Mouse (Mus musculus) urinary bladder, postnatal 36 days (tissue): Measurements from ENCODE around the gene Ccne1.

Experiments
- DNase-seq, 2 experiments: peaks; one replicate each; pipeline ENCODE4 v3.0.0; 2022; ENCODE audit warnings: low spot score in 2 of 2, mixed read lengths in 1 of 2

Ccne1 gene

DNA sequence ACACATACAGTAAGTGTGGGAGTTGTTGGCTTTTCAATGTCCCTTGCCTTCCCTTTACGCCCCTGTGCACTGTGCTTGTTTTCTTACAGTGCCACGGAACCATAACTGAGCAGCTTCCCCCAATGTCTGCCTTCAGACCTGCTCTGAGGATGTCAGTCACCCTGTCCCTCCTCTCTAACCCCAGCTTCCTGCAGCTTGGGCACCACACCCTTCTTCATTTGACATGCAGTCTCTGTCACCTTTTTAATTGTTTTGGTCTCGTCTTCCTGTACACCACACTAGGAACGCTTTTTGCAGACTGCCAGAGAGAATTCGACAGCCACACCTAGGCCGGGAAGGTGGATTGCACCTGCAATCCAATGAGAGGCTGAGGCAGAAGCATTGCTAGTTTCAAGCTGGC is 13.0 kb downstream of the Ccne1 start:
- DNase-seq, result no peak

DNA sequence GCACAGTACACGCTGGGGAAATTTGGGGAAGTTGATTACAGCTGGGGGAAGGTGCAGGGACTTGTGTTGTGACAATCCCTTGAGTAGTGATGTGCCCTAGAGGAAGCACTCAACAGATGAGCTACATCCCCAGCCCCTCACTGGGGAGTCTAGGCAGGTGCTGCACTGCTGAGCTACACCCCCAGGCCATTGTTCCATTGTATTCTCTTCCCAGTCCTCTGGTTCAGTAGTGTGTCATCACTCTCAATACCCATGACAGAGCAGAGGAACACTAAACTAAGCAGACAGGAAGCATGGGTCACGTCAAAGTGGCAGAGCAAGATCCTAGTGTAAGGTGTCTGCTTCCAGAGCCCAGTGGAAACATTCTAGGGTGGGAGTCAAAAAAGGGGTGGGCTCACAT is 14.2 kb downstream of the Ccne1 start:
- no peak for DNase-seq

DNA sequence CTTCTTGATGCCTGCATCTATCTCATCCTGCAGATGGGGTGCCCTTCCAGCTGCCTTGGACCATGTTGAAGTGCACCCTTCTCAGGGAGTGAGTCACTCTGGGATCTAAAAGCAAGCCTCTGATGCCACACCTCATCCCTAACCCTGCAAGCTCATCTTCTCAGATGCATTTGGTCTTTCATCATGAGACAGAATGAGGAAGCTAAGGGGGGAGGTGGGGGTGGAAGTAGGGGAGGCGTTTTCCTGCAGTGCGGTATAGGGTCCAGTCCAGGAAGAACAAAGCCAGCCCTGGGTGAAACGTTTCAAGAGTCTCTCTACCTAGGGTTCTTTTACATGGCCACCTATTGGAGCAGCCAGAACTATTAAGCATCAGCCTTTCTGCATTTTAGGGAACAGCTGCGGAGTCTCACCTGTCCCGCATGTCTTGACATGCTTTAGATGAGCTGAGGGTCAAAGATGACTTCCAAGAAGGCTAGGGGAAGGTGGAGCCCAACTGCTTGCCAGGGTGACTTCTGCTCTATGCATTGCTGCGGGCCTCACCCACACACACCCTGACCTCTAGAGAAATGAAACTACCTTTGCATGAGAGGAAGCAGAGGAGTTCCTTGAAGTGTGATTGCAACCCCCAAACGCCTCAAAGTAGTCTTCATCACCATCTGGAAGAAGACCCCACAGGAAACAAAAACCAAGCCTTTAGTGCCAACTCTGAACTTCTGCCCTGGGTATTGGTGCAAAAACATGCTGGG is 17.2 kb downstream of the Ccne1 start:
- no peak for DNase-seq

DNA sequence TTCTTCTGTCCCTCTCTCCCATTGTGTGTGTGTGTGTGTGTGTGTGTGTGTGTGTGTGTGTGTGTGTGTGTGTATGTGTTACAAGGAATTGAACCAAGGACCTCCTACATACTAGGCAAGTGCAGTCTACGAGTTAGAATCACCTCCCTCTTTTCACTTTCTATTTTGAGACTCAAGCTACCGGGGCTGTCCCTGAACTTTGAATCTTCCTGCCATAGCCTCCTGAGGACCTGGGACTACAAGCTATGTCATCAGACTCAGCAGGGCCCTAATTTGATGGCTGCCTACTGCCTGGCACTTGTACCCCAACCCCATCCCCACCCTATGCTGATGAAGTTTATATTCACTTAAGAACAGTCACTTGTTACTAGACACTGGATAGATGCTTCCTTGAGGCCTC is 18.9 kb downstream of the Ccne1 start:
- no peak for DNase-seq

DNA sequence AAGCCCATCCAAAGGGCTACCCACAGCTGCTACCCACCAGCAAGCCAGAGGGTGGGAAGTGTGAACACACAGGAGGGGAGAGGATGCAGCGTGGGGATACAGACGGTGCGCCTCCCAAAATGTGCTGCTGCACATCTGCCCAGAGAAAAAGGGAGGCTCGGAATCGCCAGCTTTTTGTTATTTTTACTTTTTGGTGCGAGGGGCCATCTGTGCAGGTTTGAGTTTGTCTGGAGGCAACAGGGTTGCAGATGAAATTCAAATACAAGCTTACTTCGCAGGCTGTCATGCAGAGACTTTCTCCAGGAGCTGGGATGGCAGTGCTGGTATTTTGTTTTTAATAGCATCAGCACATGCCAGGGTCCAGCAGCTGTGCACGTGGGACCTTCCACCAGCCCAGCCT is 19.5 kb downstream of the Ccne1 start:
- DNase-seq, result no peak

DNA sequence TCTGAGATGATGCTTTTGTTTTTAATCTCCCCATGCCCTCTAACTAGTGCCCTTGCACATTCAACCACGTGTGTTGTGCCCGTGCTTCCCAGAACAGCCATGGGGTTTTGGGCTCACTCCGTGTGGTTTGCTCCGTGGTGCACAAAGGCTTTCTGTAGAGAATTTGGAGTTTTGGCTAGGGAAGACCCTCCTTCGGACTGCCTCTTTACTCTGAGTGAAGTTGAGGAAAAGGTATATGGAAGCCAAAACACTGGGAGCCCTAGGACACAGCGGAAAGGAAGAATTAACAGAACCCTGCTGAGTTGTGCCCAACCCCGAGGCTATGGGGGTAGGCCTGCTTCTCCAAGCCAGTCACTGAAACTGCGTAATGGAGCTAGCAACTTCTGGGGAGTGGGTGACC is 20.9 kb downstream of the Ccne1 start:
- DNase-seq, result no peak

DNA sequence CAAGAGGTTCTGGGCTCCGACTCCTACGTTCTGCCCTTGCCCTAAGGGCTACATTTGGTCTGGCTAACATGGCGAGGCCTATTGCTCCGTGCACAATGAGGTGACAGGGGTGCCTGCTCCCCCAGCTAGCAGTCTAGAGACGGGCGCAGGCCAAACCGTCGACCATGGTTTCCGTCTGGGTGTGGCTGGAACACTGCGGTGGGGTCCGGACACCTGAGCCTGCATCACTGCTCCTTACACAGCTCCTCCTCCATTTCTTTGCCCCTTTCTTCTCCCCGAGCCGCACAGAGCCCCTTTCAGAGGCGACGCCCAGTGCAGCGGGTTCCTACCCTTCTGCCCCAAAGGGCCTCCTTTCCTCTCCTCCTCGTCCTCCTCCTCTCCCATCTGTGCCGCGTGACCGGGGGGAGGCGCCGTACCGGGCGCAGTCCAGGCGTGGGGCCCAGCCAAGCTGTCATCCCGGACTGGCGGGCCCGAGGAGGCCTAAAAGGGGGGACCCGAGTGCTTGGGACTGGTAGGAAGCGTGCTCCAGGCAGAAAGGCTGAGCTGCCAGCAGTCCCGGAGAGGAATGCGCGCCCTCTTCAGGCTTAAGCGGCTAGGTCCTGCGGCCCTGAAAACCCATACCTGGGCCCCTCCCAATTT is 21.6 kb downstream of the Ccne1 start:
- DNase-seq, result peak; percentile 58 to 65

DNA sequence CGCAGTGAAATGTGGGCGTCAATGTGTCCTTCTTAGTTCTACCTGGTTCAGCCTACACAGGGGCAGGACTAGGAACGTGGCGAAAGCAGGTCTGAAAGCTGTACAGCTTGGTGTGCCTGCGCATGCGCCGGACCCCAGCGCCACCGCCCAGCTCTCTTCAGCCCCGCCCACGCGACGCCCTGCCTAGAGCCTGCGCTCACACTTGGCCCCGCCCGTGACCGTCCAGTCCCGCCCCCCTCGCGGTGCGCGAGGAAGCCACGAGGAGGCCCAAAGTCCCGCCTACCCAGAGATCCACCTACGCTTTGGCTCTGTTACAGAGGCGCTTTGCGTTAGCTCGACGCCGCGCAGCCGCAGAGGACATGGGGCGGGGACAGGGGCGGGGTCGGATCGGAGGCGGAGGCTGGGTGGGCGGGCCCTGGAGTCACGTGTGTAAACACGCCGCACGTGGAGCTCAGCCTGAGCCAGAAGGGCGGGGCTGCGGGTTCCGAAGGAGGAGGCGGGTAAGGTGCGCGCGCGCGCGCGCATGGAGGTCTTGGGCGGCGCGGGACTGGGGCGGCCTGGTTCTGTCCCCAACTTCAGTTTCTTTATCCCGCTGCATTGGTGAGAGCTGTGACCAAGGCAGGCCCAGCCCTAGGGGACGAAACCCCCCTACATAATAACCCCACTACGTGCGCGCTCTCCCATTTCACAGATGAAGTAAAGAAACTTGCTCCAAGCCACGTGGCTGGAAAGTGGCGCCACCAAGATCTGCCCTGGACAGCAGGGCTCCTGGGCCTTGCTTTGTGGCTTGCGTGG is 22.4 kb downstream of the Ccne1 start:
- peak; percentile 99 to 100 for DNase-seq

DNA sequence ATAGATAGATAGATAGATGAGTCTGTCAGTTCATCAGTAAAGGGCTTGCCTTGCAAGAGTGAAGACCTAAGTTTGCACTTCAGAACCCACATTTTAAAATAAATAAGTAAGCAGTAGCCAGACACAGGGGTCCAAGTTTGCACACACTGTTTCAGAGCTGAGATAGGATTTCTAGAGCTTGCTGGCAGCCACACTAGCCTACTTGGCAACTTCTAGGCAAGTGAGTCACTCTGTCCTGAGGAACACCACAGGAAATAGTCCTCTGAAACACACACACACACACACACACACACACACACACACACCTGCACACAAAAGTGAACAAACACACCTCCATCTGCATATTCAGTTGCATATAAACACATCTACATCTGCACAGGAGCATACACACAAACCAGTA is 24.4 kb downstream of the Ccne1 start:
- no peak for DNase-seq

DNA sequence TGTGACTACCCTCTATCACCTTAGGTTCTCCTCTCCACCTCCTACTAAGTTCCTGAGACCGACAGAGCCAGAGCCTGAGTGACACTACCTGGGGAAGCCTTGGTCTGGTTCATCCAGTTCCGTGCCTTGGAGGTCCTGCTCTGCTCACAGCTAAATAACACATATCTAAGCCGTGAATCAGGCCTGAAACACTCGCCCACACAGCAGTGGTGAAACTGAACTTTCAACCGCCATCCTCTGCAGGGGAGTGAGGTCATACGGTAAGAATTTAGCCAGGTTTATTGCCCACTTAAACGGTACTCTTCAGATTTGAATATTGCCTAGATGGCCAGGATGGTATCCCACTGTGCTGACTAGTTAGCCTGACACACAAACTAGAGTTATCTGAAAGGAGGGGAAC is 30.1 kb downstream of the Ccne1 start:
- no peak for DNase-seq

DNA sequence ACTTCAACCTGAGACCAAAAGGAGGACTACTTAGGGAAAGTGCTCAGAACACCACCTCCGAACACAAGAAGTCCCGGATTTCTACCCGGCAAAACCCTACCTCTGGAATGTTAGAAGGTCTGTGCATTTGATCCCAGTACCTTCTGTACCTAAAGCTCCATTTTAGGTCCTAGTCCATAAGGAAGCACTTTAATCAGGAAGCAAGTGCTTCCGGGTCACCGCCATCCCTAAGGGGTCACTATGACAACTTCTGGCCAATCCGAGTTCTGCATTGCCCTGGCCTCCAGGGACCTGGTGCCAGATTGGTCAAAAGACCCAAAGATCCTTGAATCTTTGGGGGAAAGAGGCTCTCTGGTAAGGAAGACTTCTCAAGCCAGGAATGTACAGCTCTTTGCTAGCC is 31.8 kb downstream of the Ccne1 start:
- no peak for DNase-seq

DNA sequence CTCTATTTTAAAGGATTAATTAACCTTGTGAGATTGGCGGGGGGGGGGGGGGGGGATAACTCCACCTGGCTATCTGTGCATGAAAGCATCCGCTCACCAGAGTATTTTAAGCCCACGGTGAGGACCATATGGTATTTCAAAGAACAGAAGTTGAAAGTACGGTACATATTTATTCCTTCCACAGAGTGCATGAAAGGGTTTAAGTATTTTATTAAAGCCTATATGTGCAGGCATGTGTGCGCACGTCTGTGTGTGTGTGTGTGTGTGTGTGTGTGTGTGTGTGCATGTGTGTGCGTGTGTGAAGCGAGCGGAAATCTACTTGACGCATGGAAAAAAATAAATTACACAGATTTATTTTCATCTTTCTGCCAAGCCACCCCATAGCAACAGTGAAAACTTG is 32.4 kb downstream of the Ccne1 start:
- no peak for DNase-seq

DNA sequence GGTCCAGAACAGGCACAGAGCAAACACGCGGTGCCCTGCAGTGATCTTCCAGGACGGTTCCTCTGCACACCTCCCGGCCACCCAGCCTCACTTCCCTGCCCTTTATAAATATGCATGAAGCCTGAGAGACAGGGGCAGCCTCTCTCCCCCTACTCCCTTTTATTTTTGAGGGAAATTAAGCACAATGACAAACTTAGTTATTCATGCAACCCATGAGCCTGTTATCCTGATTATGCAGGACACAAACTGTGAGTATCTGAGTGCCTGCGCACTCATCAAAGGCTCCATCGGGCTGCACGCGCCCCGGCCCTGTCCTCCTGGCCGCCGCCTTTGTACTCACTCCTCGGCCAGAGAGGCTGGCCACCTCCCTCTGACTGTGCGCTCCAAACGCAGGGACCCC is 32.8 kb downstream of the Ccne1 start:
- DNase-seq, result no peak

DNA sequence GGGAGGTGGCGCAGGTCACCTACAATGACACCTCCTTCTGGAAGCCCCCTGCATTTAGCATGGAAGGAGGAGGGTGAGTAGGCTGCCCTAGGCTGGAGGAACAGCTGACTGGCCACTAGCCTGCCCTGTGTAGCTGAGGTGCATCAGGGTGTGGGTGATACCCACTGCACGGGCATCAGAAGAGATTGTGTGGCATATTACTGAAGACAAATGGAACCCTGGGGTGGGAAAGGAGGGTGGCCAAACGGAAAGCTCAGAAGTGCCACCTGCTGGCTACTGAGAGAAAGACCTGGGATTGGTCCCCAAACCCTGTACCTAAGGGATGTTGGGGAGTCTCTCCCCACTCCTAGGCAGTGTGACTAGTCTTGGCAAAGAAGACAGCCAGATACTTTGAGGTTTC is 33.6 kb downstream of the Ccne1 start:
- peak; percentile 28 to 38 for DNase-seq

DNA sequence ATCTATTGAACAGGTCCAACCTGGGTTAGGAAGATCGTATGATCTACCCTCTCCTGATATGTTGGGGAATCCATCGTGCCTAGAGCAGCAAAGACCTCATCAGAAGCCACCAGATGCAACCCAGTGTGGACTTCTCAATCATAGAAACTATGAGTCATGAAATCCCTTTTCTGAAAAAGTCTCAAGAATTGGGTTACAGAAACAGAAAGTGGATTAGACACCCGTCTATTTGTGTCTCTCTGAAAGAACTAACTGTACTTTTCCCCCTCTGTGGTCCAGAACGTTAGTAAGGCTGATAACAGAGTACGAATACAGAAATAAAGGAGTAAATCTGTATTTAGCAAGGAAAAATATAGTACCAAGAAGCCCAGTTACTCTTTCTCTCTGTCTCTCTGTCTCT is 36.3 kb downstream of the Ccne1 start:
- no peak for DNase-seq

DNA sequence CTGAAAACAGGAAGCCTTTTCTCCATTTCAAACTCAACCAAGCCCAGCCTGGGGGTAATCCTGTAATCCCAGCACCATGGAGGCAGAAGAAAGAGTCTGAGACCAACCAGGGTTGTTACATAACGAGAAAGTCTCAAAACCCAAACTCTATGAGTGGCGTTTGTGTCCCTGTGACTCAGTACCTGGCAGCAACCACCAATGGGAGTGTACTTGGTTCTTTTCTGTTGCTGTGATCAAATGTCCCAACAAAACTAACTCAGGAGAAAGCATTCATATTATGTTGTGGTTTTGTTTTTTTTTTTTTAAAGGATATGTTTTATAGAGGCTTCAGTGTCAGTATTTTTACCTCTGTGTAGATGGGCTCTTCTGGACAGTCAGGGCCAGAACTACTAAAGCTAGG is 36.7 kb downstream of the Ccne1 start:
- DNase-seq, result no peak

DNA sequence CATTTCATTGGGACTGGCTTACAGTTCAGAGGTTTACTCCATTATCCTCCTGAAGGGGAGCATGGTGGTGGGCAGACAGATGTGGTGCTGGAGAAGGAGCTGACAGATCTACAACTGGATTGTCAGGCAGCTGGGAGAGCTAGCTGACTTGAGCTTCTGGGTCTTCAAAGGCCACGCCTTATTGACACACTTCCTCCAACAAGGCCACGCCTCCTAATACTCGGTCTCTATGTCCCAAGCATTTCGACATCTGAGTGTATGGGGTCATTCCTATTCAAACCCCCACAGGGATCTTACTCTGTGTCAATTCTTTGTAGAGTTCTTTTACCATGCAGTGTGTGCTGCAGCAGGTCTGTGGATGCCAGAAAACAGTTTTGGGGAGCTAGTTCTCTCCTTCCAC is 42.9 kb downstream of the Ccne1 start:
- no peak for DNase-seq

DNA sequence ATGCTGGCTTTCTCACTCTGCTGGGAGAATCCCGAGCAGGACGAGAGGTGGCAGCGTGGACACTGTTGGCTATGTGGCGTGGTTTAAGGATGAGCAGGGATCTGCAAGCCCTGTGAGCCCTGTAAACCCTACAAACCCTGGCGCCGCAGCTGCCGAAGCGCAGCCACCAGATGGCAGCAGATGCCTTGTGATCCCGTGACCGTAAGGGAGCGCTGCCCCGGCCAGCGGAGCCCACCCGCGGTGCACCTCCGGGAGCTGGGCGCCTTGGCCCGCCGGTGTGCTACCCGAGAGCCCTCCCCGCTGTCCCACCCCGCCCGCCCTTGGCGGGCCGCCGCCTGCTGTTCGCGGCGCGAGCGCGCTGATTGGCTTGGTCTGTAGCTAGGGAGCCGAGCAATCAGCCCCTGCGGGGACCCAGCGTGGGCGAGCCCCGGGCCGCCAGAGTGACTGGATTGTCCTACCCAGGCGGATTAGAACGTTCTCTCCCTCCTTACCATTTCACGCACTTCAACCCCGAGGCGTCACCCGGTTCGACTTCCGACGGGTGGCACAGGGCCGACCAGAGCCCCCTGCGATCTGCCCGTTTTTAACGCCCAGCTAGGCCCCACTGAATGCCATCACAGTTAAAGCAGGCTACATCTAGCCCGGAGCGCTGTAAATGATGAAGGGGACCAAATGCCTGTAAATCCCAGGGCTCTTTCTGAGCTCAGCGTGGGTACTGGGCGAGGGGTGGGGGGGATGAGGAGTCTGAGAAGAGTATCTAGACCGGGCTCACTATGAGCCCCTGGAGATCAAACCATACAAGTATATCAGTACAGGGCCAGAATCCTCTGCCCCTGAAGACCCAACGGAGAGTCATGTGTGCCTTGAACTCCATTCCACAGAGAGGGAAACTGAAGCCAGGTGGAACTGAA is 46.0 kb downstream of the Ccne1 start:
- DNase-seq, result peak; percentile 74 to 86

DNA sequence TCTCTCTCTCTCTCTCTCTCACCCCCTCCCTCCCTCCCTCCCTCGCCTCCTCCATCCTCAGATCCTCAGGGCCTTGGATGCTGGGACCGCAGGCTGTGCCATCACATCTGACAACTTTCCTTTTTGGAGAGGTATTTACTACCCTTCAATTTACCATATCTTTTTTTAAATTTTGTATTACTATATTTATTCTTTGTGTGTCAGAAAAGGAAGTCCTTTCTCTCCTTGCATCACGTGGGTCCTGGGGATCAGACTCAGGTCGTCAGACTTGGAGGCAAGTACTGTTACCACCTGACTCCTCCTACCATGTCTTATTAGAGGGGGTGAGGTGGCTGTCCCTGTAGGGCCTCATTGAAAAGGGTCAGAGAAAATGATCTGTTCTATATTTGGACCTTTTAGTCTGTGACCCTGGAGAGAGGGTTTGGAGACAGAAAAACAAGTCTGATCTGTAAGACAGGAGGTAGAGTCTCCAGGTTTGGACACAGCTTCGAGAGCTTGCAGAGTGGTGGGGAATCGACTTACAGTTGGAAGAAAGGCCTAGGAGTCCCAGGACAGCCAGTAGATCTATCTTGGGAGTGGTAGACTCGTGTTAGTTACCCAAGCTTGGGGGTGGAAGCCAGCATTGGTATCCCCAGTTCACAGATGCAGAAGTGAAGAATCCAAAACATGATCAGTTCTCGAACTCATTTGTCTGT is 47.6 kb downstream of the Ccne1 start:
- DNase-seq, result no peak

DNA sequence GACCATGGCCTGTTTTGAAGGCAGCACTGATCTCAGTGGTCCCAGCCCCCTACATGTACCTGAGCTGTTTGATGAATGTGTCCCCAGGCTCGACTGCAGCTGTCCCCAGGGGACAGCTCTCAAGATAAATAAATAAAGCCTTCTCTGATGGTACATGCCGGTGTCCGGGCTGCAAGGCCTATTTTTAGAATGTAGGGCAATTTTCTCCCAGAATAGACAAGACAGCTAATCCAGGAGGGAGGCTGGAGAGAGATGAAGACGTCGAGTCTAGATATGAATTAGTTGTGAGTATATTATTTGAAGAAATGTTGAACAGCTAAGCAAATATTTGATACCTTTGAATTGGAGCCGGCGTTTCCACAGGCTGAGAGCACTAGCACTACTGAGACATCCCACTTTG is 48.2 kb downstream of the Ccne1 start:
- DNase-seq, result no peak

DNA sequence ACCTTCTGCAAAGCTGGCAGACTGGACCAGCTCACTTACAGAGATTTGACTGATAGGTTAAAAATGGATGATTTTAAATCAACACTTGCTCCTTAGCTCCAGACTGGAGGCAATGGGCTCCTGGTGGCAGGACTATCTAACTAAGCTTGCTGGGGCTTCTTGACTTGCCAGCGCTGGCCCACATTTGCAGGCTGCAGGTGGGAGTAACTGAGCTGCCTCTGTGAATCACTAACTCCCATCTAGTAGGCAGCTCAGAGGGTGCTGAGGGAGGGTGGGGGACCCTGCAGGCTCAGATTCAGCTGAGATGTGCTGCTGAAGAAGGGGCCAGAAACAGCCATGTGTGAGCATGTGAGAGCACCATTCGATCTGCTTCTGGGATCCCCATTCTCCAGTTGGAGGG is 51.3 kb downstream of the Ccne1 start:
- DNase-seq, result no peak
